Mouse (Mus musculus): ENCODE measurements around the gene Mcu. TPM values are rescaled to one million over a fixed set of nuclear protein-coding genes. Genes with fewer than 3 reads are reported as not detected.
A peak's percentile ranks its signal among the peaks of the same experiment; 100 is the strongest.

Gene Mcu
- polyA plus RNA-seq, 1 experiment, result 6.6 TPM

GRCm38 (mm10) chr10:59429448-59430135, 186.9 kb downstream of the Mcu start:
- DNase-seq (ENCODE audit: low read depth), result no peak

DNA sequence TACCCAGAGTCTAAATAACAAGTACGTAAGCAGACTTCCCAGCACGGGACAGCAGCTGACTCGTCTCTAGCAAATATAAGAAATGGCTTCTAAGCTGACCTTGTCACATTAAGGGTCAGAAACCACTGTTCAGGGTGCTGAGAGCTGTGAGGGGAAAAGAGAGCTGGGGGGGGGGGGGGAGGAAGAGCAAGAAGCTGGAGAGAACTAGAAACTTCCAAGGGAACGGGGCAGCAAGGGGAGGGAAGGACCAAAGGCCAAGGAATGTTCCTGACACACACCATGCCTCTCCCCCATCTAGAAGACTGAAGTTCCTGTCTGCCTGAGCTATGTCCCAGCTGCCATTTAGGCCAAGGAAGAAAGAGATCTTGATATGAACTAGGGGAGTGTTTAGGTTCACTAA, 190.1 kb downstream of the Mcu start:
- no peak for DNase-seq (ENCODE audit: low read depth)

- peak; percentile 36 for DNase-seq (ENCODE audit: low read depth)
Measured at GRCm38 (mm10) chr10:59425369-59425768, 191.1 kb downstream of the Mcu start.

GRCm38 (mm10) chr10:59424453-59424852, 192.0 kb downstream of the Mcu start:
- DNase-seq (ENCODE audit: low read depth), result no peak

DNA sequence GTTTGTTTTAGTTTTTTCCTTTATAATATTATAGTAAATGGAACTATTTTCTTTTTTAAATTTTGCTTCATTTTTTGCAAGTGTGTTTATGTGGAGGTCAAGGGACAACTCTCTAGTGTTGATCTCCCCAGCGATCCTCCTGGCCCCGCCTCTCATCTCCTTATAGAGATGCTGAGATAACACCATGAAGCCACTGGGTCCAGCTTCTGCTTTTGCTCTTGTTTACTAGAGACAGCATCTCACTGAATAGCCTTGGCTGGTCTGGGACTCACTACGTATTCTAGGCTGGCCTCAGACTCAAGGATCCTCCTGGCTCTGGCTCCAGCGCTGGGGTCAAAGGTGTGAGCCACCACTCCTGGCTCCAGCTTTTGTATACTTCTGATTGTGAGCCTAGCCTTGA, 197.0 kb downstream of the Mcu start:
- no peak for DNase-seq (ENCODE audit: low read depth)

GRCm38 (mm10) chr10:59416623-59417022, 199.9 kb downstream of the Mcu start:
- no peak for DNase-seq (ENCODE audit: low read depth)

DNA sequence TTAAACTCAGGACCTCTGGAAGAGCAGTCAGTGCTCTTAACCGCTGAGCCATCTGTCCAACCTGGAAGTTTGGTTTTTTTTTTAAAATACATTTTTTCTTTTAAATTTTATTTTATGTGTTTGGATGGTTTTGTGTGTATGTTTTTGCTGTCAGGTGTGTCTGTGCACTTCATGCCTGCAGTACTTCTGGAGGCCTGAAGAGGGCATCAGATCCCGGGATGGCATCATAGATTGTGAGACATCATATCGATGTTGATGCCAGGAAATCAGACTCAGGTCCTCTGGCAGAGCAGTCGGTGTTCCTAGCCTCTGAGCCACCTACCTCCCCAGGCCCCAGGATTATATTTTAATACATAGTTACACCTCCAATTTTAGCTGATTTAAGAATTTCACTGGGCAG, 202.8 kb downstream of the Mcu start:
- DNase-seq (ENCODE audit: low read depth), result no peak

GRCm38 (mm10) chr10:59410264-59410663, 206.2 kb downstream of the Mcu start:
- DNase-seq (ENCODE audit: low read depth), result no peak

DNA sequence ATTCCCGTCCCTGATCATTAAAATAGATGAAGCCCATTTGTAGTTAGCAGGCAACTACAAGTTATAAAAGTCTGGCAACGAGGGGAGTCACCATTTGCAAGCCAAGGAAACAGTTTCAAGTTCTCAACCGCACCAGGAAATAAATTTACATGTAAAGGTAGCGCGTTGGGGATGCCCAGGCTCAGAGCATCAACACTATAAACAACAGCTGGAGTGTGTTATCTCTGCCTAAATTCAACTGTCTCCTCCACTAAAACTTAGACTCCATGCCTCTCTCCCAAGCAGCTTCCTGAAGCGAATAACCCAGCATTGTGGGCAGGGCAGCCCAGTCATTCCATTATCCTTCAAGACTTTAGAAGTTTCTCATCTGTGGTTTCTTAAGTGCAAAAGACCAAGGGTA, 208.0 kb downstream of the Mcu start:
- DNase-seq (ENCODE audit: low read depth), result no peak

DNA sequence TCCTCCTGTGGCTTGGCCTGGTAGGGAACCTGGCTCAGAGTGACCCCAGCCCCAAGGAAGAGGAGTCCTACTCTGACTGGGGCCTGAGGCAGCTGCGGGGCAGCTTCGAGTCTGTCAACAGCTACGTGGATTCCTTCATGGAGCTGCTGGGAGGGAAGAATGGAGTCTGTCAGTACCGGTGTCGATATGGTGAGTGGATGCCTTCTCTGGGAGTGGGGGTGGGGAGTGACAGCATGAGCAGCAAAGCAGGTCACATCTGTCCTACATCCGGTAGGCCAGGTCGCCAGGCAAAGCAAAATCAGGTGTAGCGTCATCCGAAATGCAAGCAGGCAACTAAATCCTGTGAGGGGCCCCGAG, 212.7 kb downstream of the Mcu start:
- no peak for DNase-seq (ENCODE audit: low read depth)

- DNase-seq (ENCODE audit: low read depth), result no peak
Measured at GRCm38 (mm10) chr10:59402899-59403792, 213.3 kb downstream of the Mcu start, which contains the start of gene Pla2g12b. Gene Pla2g12b, plus strand, starts transcription at chr10:59403660.

Other genes with a start within 250 kb of the Mcu start
- gene Gm10273, start 221.1 kb downstream of the Mcu start, polyA plus RNA-seq (2012; rRNA removed), result 15.0 and 15.5 TPM in 2 replicates
- gene Pla2g12b, start 213.0 kb downstream of the Mcu start, polyA plus RNA-seq (2012; rRNA removed), result 0.14 and 0.37 TPM in 2 replicates
- gene Oit3, start 174.9 kb downstream of the Mcu start, polyA plus RNA-seq (2012; rRNA removed), result 0.32 and 0.38 TPM in 2 replicates
- not detected in 2 replicates for gene Gm10322, start 629 bp downstream of the Mcu start, polyA plus RNA-seq (2012; rRNA removed)
- 50.3 and 58.6 TPM in 2 replicates for gene Micu1, start 85.8 kb upstream of the Mcu start, polyA plus RNA-seq (2012; rRNA removed)

Measured in gonadal fat pad, adult 2 months (tissue).